ENCODE assay signal across 8 mouse cellular contexts in genomic region chr2:52741681-52742255, GRCm38 (mm10). TPM values are rescaled to one million over a fixed set of nuclear protein-coding genes. Genes with fewer than 3 reads are reported as not detected.
A peak's percentile ranks its signal among the peaks of the same experiment; 100 is the strongest.
DNase-seq lines count a peak whose midpoint lies in the region; ATAC-seq and TF ChIP-seq lines count a peak whose summit lies in the region.

No protein-coding gene starts in this region.

- H3K27me3 ChIP-seq in embryonic facial prominence, embryonic 10.5 days (replicated peaks; ENCODE audit: low read depth, poor library complexity, severe bottlenecking): no peaks in the 10 kb centered on the region
- no peaks in the 10 kb centered on the region for H3K27me3 ChIP-seq in heart, embryonic 16.5 days (ENCODE audit: control insufficient read depth, insufficient read depth, low read length)
- H3K27me3 ChIP-seq in myocyte (ENCODE audit: control insufficient read depth, insufficient read depth, insufficient read length): no peaks in the 10 kb centered on the region

- H3ac ChIP-seq in myocyte (ENCODE audit: control insufficient read depth, insufficient read length): peak overlapping the region; percentile 56

- H3K36me3 ChIP-seq in embryonic facial prominence, embryonic 10.5 days (replicated peaks): peaks cover 13% of the 10 kb centered on the region; the same call in 1 of the 2 replicates
- H3K36me3 ChIP-seq in heart, embryonic 16.5 days (ENCODE audit: control insufficient read depth, insufficient read depth): no peaks in the 10 kb centered on the region
- H3K36me3 ChIP-seq in myocyte (ENCODE audit: control insufficient read depth, insufficient read depth): no peaks in the 10 kb centered on the region

- peak; percentile 59 to 69 for DNase-seq in layer of hippocampus, adult 2 months (ENCODE audit: low spot score in 2 of 2)
- no peak for DNase-seq in layer of hippocampus, postnatal 36 days
- DNase-seq in MN1 (ENCODE audit: low spot score): peak; percentile 83
- DNase-seq in embryonic facial prominence, embryonic 10.5 days (ENCODE audit: low spot score): no peak
- peak; percentile 69 for DNase-seq in liver
- no peak for DNase-seq in thymus, postnatal 4 days

- H3K9ac ChIP-seq in heart, embryonic 16.5 days (ENCODE audit: low read length): peak overlapping the region; percentile 85

- under 1% methylated on average over 54 of the region's 54 CpGs for WGBS in embryonic facial prominence, embryonic 10.5 days
- WGBS in heart, embryonic 16.5 days: under 1% methylated on average over 52 of the region's 54 CpGs

- peak overlapping the region; percentile 95 for H3K4me3 ChIP-seq in layer of hippocampus, adult 2 months
- H3K4me3 ChIP-seq in embryonic facial prominence, embryonic 10.5 days: peak overlapping the region; percentile 79
- peak overlapping the region; percentile 72 for H3K4me3 ChIP-seq in heart, embryonic 16.5 days (ENCODE audit: low read length)
- H3K4me3 ChIP-seq in myocyte: peak overlapping the region; percentile 90

- peaks cover 45% of the 10 kb centered on the region for H3K79me2 ChIP-seq in myocyte (ENCODE audit: control insufficient read depth, insufficient read depth)

- peak overlapping the region; percentile 100 for H3K27ac ChIP-seq in layer of hippocampus, adult 2 months
- peak overlapping the region; percentile 100 for H3K27ac ChIP-seq in embryonic facial prominence, embryonic 10.5 days (replicated peaks)
- H3K27ac ChIP-seq in heart, embryonic 16.5 days (ENCODE audit: low read length): peak overlapping the region; percentile 90

- peak; percentile 79 for TF ChIP-seq POLR2A in myocyte (IDR thresholded peaks at IDR 0.05; ENCODE audit: insufficient read length, low read depth)

- H3K9me3 ChIP-seq in embryonic facial prominence, embryonic 10.5 days: no peaks in the 10 kb centered on the region
- peaks cover 3% of the 10 kb centered on the region; the same call in 1 of the 2 replicates for H3K9me3 ChIP-seq in heart, embryonic 16.5 days (replicated peaks; ENCODE audit: control insufficient read depth, low read length)

- H3K4me1 ChIP-seq in embryonic facial prominence, embryonic 10.5 days: peaks cover 13% of the 10 kb centered on the region
- peaks cover 10% of the 10 kb centered on the region; the same call in 1 of the 2 replicates for H3K4me1 ChIP-seq in heart, embryonic 16.5 days (ENCODE audit: control insufficient read depth, insufficient read depth, low read length)

- ATAC-seq in heart, embryonic 16.5 days (replicated peaks; ENCODE audit: extremely low read depth, insufficient read depth, low FRiP score): peak; percentile 91

- peak overlapping the region; percentile 78 for H3K4me2 ChIP-seq in heart, embryonic 16.5 days (ENCODE audit: low read depth, low read length)
- peak overlapping the region; percentile 87 for H3K4me2 ChIP-seq in myocyte (ENCODE audit: low read depth)

- TF ChIP-seq CTCF in layer of hippocampus, adult 2 months (conservative IDR thresholded peaks at IDR 0.05): no peak; the same call in 1 of the 2 replicates

TF ChIP-seq in myocyte, 11 proteins besides CTCF, POLR2A, EP300 and RAD21:
- TF ChIP-seq POLR2AphosphoS2 (IDR thresholded peaks at IDR 0.05; ENCODE audit: insufficient read length, low read depth) (peak; percentile 73), TCF12 (IDR thresholded peaks at IDR 0.05; ENCODE audit: insufficient read depth, poor library complexity, severe bottlenecking) (no peak), MYOD1 (IDR thresholded peaks at IDR 0.05; ENCODE audit: control insufficient read depth in 1 of 3, insufficient read length in 2 of 3, low read depth in 2 of 3) (peak in 1 of 3 experiments; percentile 3), MAX (IDR thresholded peaks at IDR 0.05; ENCODE audit: low read depth) (no peak)
TF ChIP-seq in myocyte: peak in this region for 2.

RNA-seq across cellular contexts. Expression of gene Stam2, which starts 0.3 kb away (rescaled TPM):
- total RNA-seq in layer of hippocampus, adult 2 months (2021): 10 to 100 TPM; 24.1 to 26.0 TPM
- 10 to 100 TPM; 23.9 to 27.1 TPM for total RNA-seq in layer of hippocampus, postnatal 36 days (2021)
- polyA plus RNA-seq in embryonic facial prominence, embryonic 10.5 days (2016; fragmentation: Nextera tagmentation; extraction: Ambion mirVana): 30.3 and 32.8 TPM in 2 replicates
- polyA plus RNA-seq in heart, embryonic 16.5 days (2015; fragmentation: Nextera tagmentation; extraction: Ambion mirVana): 27.7 and 29.5 TPM in 2 replicates
- 20.1 TPM for polyA plus RNA-seq in myocyte (2012; fragmentation: generic; extraction: Trizol)

Comparison
In these comparisons a context has a peak if more than half of its experiments do, and no peak if none do; other contexts are left out.
1. DNase-seq: peak in layer of hippocampus, adult 2 months (2 of 2), MN1 (single experiment) and liver (single experiment); none in layer of hippocampus, postnatal 36 days (0 of 2), embryonic facial prominence, embryonic 10.5 days (single experiment) and thymus, postnatal 4 days (single experiment).
2. Peak in every context shown above with its lines, with median percentiles within 50 percentile points of each other: H3K27ac ChIP-seq and H3K4me3 ChIP-seq.